Mouse (Mus musculus) heart, embryonic 14.5 days (tissue): ENCODE data around the gene Tmem14c. TPM values are rescaled to one million over a fixed set of nuclear protein-coding genes. Genes with fewer than 3 reads are reported as not detected.

Experiments
- ATAC-seq: fragments of 200-750 bp; cut with Nextera tagmentation; 2 replicates; pipeline ENCODE4 v1.8.0; 2017; ENCODE audit warnings: low read depth, moderate TSS enrichment; ENCODE audit not compliant: insufficient number of reproducible peaks, insufficient read depth, low FRiP score
- H3K27ac ChIP-seq, 2 experiments: fragments of 200-500 bp in 1 of 2; fragments of 300-500 bp in 1 of 2; sonication (generic) in 1 of 2; replicated peaks in 1 of 2; 2 replicates each; pipeline ENCODE4 v1.5.1; 2012 to 2014; ENCODE audit warnings: low read depth in 2 of 2, low read length in 2 of 2, control low read depth in 1 of 2, mild to moderate bottlenecking in 1 of 2, mixed read lengths in 1 of 2; ENCODE audit not compliant: control insufficient read depth in 1 of 2, insufficient read depth in 1 of 2
- H3K27me3 ChIP-seq: fragments of 300-500 bp; sonication (generic); 2 replicates; pipeline ENCODE4 v1.6.1; 2014; ENCODE audit warnings: mild to moderate bottlenecking, low read length, control low read depth; ENCODE audit not compliant: control insufficient read depth, insufficient read depth
- H3K36me3 ChIP-seq: fragments of 300-500 bp; sonication (generic); 2 replicates; pipeline ENCODE4 v1.6.1; 2014; ENCODE audit warnings: mild to moderate bottlenecking, control low read depth, low read length, mixed read lengths; ENCODE audit not compliant: control insufficient read depth, insufficient read depth
- H3K4me1 ChIP-seq, 2 experiments: fragments of 200-500 bp in 1 of 2; fragments of 300-500 bp in 1 of 2; sonication (generic) in 1 of 2; 2 replicates each; pipeline ENCODE4 v1.6.1; 2012 to 2014; ENCODE audit warnings: low read length in 2 of 2, control low read depth in 1 of 2, mixed read lengths in 1 of 2; ENCODE audit not compliant: control insufficient read depth in 2 of 2, insufficient read depth in 2 of 2
- H3K4me2 ChIP-seq: fragments of 300-500 bp; sonication (generic); 2 replicates; pipeline ENCODE4 v1.6.1; 2014; ENCODE audit warnings: mild to moderate bottlenecking, low read length
- H3K4me3 ChIP-seq, 2 experiments: fragments of 200-500 bp in 1 of 2; fragments of 300-500 bp in 1 of 2; sonication (generic) in 1 of 2; 2 replicates each; pipeline ENCODE4 v1.5.1; 2012 to 2014; ENCODE audit warnings: low read length in 2 of 2, mild to moderate bottlenecking in 2 of 2, control low read depth in 1 of 2, low read depth in 1 of 2, moderate library complexity in 1 of 2; ENCODE audit not compliant: control insufficient read depth in 1 of 2, insufficient read depth in 1 of 2
- H3K9ac ChIP-seq: fragments of 300-500 bp; sonication (generic); 2 replicates; pipeline ENCODE4 v1.6.1; 2014; ENCODE audit warnings: mild to moderate bottlenecking, low read length
- H3K9me3 ChIP-seq: fragments of 300-500 bp; sonication (generic); 2 replicates; pipeline ENCODE4 v1.6.1; 2016; ENCODE audit warnings: low read length, control low read depth; ENCODE audit not compliant: control insufficient read depth
- WGBS: fragments of 180-500 bp; shearing (Covaris S2); extraction: QIAGEN DNeasy Blood & Tissue Kit; methylation state at CpG from one replicate; pipeline ENCODE4 v1.1.7; 2014; 5-methylcytosine and 5-hydroxymethylcytosine counted together
- polyA plus RNA-seq: library from polyadenylated mRNA; unstranded; fragments of >200 nt; fragmentation: Nextera tagmentation; extraction: Ambion mirVana; gene quantifications from 2 replicates; pipeline ENCODE4 v1.2.1, GENCODE M21; 2014

Tmem14c gene
- polyA plus RNA-seq, 1 experiment from 2014 or later = 245 TPM

- Histone ChIP-seq H3K27me3 (no peaks in the 10 kb centered on the region), H3K4me2 (no peak overlapping the region), H3K4me1 (peaks cover 7 to 12% of the 10 kb centered on the region in 2 experiments), H3K9ac (no peak overlapping the region), H3K27ac (no peak overlapping the region), H3K4me3 (no peak overlapping the region), H3K9me3 (no peaks in the 10 kb centered on the region), H3K36me3 (peaks cover 59% of the 10 kb centered on the region)
- WGBS = 65% methylated on average over 13 of the region's 13 CpGs
- no peak for ATAC-seq
These were observed 6.0 kb downstream of the Tmem14c start for GRCm38 (mm10) chr13:41022099-41022498.

- Histone ChIP-seq H3K9ac (no peak overlapping the region), H3K36me3 (no peaks in the 10 kb centered on the region), H3K27ac (no peak overlapping the region), H3K4me3 (no peak overlapping the region), H3K4me2 (no peak overlapping the region), H3K4me1 (no peaks in the 10 kb centered on the region), H3K27me3 (no peaks in the 10 kb centered on the region), H3K9me3 (no peaks in the 10 kb centered on the region)
- ATAC-seq = no peak
- WGBS = 58% methylated on average over 5 of the region's 5 CpGs
These were observed 14.0 kb downstream of the Tmem14c start for GRCm38 (mm10) chr13:41030098-41030497.

DNA sequence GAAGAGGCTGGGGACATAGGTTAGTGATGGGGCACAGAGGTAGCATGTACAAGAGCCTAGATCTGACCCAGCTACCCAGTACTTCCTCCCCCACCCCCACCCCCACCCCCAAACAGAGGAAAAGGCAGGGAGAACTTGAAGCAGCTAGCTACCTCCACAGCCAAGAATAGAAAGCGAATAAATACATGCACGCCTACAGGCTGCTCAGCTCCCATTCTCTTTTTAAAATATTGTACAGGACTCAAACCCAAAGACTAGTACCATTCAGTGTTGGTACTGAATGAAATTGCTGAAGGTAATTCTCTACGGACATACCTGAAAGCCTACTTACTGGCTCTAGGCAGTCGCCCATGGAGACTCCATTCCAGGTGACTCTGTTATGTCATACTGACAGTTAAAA, 26.4 kb downstream of the Tmem14c start:
- Histone ChIP-seq H3K9me3 (no peaks in the 10 kb centered on the region), H3K27me3 (no peaks in the 10 kb centered on the region), H3K4me2 (no peak overlapping the region), H3K36me3 (no peaks in the 10 kb centered on the region), H3K27ac (no peak overlapping the region), H3K4me1 (no peaks in the 10 kb centered on the region), H3K9ac (no peak overlapping the region), H3K4me3 (no peak overlapping the region)
- ATAC-seq = no peak
- WGBS = 89% methylated on average over 4 of the region's 4 CpGs

- ATAC-seq = no peak
- Histone ChIP-seq H3K4me2 (no peak overlapping the region), H3K4me1 (no peaks in the 10 kb centered on the region), H3K4me3 (no peak overlapping the region), H3K9ac (no peak overlapping the region), H3K27ac (no peak overlapping the region), H3K27me3 (no peaks in the 10 kb centered on the region), H3K36me3 (no peaks in the 10 kb centered on the region), H3K9me3 (no peaks in the 10 kb centered on the region)
- WGBS = 85% methylated on average over 8 of the region's 8 CpGs
These were observed 29.8 kb downstream of the Tmem14c start for GRCm38 (mm10) chr13:41045901-41046300.

GRCm38 (mm10) chr13:41047280-41047679, 31.2 kb downstream of the Tmem14c start:
- WGBS = 78% methylated on average over 6 of the region's 6 CpGs
- no peaks in the 10 kb centered on the region for H3K4me1 ChIP-seq
- H3K4me2 ChIP-seq = no peak overlapping the region
- no peak overlapping the region for H3K4me3 ChIP-seq
- H3K27ac ChIP-seq = no peak overlapping the region
- H3K36me3 ChIP-seq = no peaks in the 10 kb centered on the region
- no peak for ATAC-seq
- no peak overlapping the region for H3K9ac ChIP-seq
- H3K9me3 ChIP-seq = no peaks in the 10 kb centered on the region
- no peaks in the 10 kb centered on the region for H3K27me3 ChIP-seq

GRCm38 (mm10) chr13:41051965-41052364, 35.9 kb downstream of the Tmem14c start:
- ATAC-seq = no peak
- no peak overlapping the region for H3K4me2 ChIP-seq
- 81% methylated on average over 5 of the region's 5 CpGs for WGBS

GRCm38 (mm10) chr13:41067618-41068017, 51.5 kb downstream of the Tmem14c start:
- WGBS = 83% methylated on average over 4 of the region's 4 CpGs
- H3K36me3 ChIP-seq = no peaks in the 10 kb centered on the region
- H3K4me2 ChIP-seq = no peak overlapping the region
- no peak overlapping the region for H3K4me3 ChIP-seq
- H3K27me3 ChIP-seq = no peaks in the 10 kb centered on the region
- H3K27ac ChIP-seq = no peak overlapping the region
- no peak overlapping the region for H3K9ac ChIP-seq
- ATAC-seq = no peak
- H3K4me1 ChIP-seq = no peaks in the 10 kb centered on the region
- H3K9me3 ChIP-seq = no peaks in the 10 kb centered on the region

More at GRCm38 (mm10) chr13:41051965-41052364, 35.9 kb downstream of the Tmem14c start:
- Histone ChIP-seq H3K27me3 (no peaks in the 10 kb centered on the region), H3K4me3 (no peak overlapping the region), H3K9ac (no peak overlapping the region), H3K27ac (no peak overlapping the region), H3K4me1 (no peaks in the 10 kb centered on the region), H3K36me3 (no peaks in the 10 kb centered on the region), H3K9me3 (no peaks in the 10 kb centered on the region)

GRCm38 (mm10) chr13:41071617-41072016, 55.5 kb downstream of the Tmem14c start:
- no peaks in the 10 kb centered on the region for H3K4me1 ChIP-seq
- H3K9ac ChIP-seq = no peak overlapping the region
- H3K9me3 ChIP-seq = no peaks in the 10 kb centered on the region
- H3K36me3 ChIP-seq = no peaks in the 10 kb centered on the region
- no peak for ATAC-seq
- no peaks in the 10 kb centered on the region for H3K27me3 ChIP-seq
- 83% methylated on average over 11 of the region's 11 CpGs for WGBS
- H3K27ac ChIP-seq = no peak overlapping the region
- H3K4me2 ChIP-seq = no peak overlapping the region
- H3K4me3 ChIP-seq = no peak overlapping the region
